10 mouse cellular contexts compared by ENCODE assay signal in the genomic region with DNA sequence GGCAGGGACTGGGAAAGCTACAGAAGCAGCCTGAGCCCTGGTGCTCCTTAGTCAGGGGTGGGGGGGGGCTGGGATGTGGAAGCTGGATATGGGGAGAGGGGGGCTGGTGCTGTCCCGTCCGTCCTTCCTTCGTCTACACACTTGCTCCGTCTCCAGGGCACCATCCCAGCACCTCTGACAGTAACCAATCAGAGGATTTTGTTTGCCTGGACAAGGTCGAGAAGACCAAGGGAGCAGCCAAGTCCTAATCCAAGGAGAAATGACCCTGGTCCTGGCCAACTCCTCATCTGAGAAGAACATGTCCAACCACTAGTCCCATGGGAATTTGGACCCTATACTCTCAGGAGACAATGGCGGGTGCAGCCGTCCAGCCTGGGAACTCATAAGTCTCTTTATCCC. TPM values are rescaled to one million over a fixed set of nuclear protein-coding genes. Genes with fewer than 3 reads are reported as not detected.
DNase-seq lines count a peak whose midpoint lies in the region; ATAC-seq and TF ChIP-seq lines count a peak whose summit lies in the region.
"Had no signal": no experiment of that assay in that cellular context is flagged by ENCODE, and none has a peak within 500 bp of the region (broad histone marks: within the 10 kb centered on the region; RNA-seq: fewer than 3 reads in every experiment).

No protein-coding gene starts in this region.

- no peak overlapping the region for H3K4me2 ChIP-seq in heart, embryonic 11.5 days
- H3K4me2 ChIP-seq in kidney, embryonic 16.5 days (replicated peaks; ENCODE audit: low read depth, low read length): peak overlapping the region; percentile 34
- H3K4me2 ChIP-seq: midbrain, embryonic 12.5 days had no signal

- no peaks in the 10 kb centered on the region for H3K79me2 ChIP-seq in heart, adult 2 months (replicated peaks; ENCODE audit: control insufficient read depth, insufficient read depth, low read length)

- no peak overlapping the region for H3K4me3 ChIP-seq in heart, embryonic 11.5 days (ENCODE audit: low read depth, low read length)
- H3K4me3 ChIP-seq in E14TG2a.4 (replicated peaks; ENCODE audit: low read length): 0 out of 2 replicates have a peak overlapping the region, but pooled peaks have one; percentile 3
- H3K4me3 ChIP-seq in heart, adult 2 months: no peak overlapping the region
- H3K4me3 ChIP-seq in kidney, embryonic 16.5 days (ENCODE audit: low read length): no peak overlapping the region
- H3K4me3 ChIP-seq: midbrain, embryonic 12.5 days had no signal

- H3K36me3 ChIP-seq in heart, embryonic 11.5 days (ENCODE audit: control insufficient read depth, insufficient read depth, low read length): no peaks in the 10 kb centered on the region
- no peaks in the 10 kb centered on the region for H3K36me3 ChIP-seq in E14TG2a.4 (ENCODE audit: insufficient read depth, low read length)
- H3K36me3 ChIP-seq in heart, adult 2 months (ENCODE audit: control insufficient read depth, insufficient read depth, low read length): no peaks in the 10 kb centered on the region
- no peaks in the 10 kb centered on the region for H3K36me3 ChIP-seq in kidney, embryonic 16.5 days (ENCODE audit: insufficient read depth, low read length)
- H3K36me3 ChIP-seq: midbrain, embryonic 12.5 days had no signal

- intact Hi-C loops in heart, adult 2 months (cut with DNase I): loop anchor here (1.0 kb wide), 1 partner anchor 10 kb away; no protein-coding TSS in a partner anchor

- no peak overlapping the region for H3K9ac ChIP-seq in heart, embryonic 11.5 days (ENCODE audit: low read depth, low read length)
- no peak overlapping the region for H3K9ac ChIP-seq in heart, adult 2 months (ENCODE audit: low read depth, low read length)
- no peak overlapping the region for H3K9ac ChIP-seq in kidney, embryonic 16.5 days (replicated peaks; ENCODE audit: low read length)
- H3K9ac ChIP-seq: midbrain, embryonic 12.5 days had no signal

- WGBS in heart, embryonic 11.5 days (ENCODE audit: insufficient replicate concordance): 50% methylated on average over 7 of the region's 7 CpGs
- 15% methylated on average over 7 of the region's 7 CpGs for WGBS in heart, adult 2 months
- 60% methylated on average over 7 of the region's 7 CpGs for WGBS in kidney, embryonic 16.5 days

- H3K9me3 ChIP-seq in heart, embryonic 11.5 days (replicated peaks; ENCODE audit: control insufficient read depth, low read length): peaks cover 4% of the 10 kb centered on the region; the same call in 1 of the 2 replicates
- peaks cover 4% of the 10 kb centered on the region; the same call in 1 of the 2 replicates for H3K9me3 ChIP-seq in E14TG2a.4 (ENCODE audit: low read length)
- no peaks in the 10 kb centered on the region for H3K9me3 ChIP-seq in kidney, embryonic 16.5 days (ENCODE audit: low read length)
- H3K9me3 ChIP-seq: midbrain, embryonic 12.5 days had no signal

- TF ChIP-seq POLR2A in heart, adult 2 months (IDR thresholded peaks at IDR 0.05; ENCODE audit: insufficient read depth, low read depth, low read length): no peak

- no peaks in the 10 kb centered on the region for H3K27me3 ChIP-seq in heart, embryonic 11.5 days (ENCODE audit: control insufficient read depth, insufficient read depth, low read length)
- H3K27me3 ChIP-seq in E14TG2a.4 (ENCODE audit: insufficient read depth, low read length): no peaks in the 10 kb centered on the region; the same call in 1 of the 2 replicates
- no peaks in the 10 kb centered on the region for H3K27me3 ChIP-seq in heart, adult 2 months (ENCODE audit: control insufficient read depth, insufficient read depth, low read length)
- H3K27me3 ChIP-seq in kidney, embryonic 16.5 days (ENCODE audit: insufficient read depth, low read length): no peaks in the 10 kb centered on the region

- peak; percentile 99 for DNase-seq in heart, adult 11 months
- DNase-seq in heart, adult 2 months: peak; percentile 68 to 69
- DNase-seq in embryo, embryonic 10.5 days (ENCODE audit: low spot score): no peak
- no peak for DNase-seq in layer of hippocampus, adult 18-20 months (ENCODE audit: low spot score in 2 of 2)
- no peak for DNase-seq in thymus, postnatal 14 days

- H3K4me1 ChIP-seq in heart, embryonic 11.5 days (ENCODE audit: control insufficient read depth, insufficient read depth, low read length): peaks cover 11% of the 10 kb centered on the region
- H3K4me1 ChIP-seq in E14TG2a.4 (replicated peaks; ENCODE audit: low read depth, low read length): peaks cover 47% of the 10 kb centered on the region
- H3K4me1 ChIP-seq in heart, adult 2 months (ENCODE audit: control insufficient read depth, insufficient read depth, low read length): peaks cover 19% of the 10 kb centered on the region
- peaks cover 15% of the 10 kb centered on the region; the same call in 1 of the 2 replicates for H3K4me1 ChIP-seq in kidney, embryonic 16.5 days (ENCODE audit: insufficient read depth, low read length)

- no peak overlapping the region for H3K27ac ChIP-seq in heart, embryonic 11.5 days (ENCODE audit: low read depth, low read length)
- peak overlapping the region; percentile 84 for H3K27ac ChIP-seq in heart, adult 2 months
- no peak overlapping the region for H3K27ac ChIP-seq in kidney, embryonic 16.5 days (ENCODE audit: low read length)
- H3K27ac ChIP-seq: midbrain, embryonic 12.5 days had no signal

- no peak for ATAC-seq in heart, embryonic 11.5 days (replicated peaks; ENCODE audit: insufficient number of reproducible peaks, low FRiP score, low TSS enrichment)
- no peak; the same call in 1 of the 2 replicates for ATAC-seq in kidney, embryonic 16.5 days (ENCODE audit: low FRiP score, low TSS enrichment)

- TF ChIP-seq EP300 in heart, adult 2 months (IDR thresholded peaks at IDR 0.05; ENCODE audit: insufficient read depth, low read depth, low read length): no peak

- TF ChIP-seq CTCF in E14TG2a.4 (conservative IDR thresholded peaks at IDR 0.05; ENCODE audit: low read length): no peak
- TF ChIP-seq CTCF in heart, adult 2 months (IDR thresholded peaks at IDR 0.05): no peak

RNA-seq across cellular contexts. Expression of a gene that starts 18.4 kb away (rescaled TPM):
- 0.52 and 1.5 TPM in 2 replicates for polyA plus RNA-seq in heart, embryonic 11.5 days (2014; fragmentation: Nextera tagmentation; extraction: Ambion mirVana)
- under 1 TPM; 0.14 to 0.18 TPM for total RNA-seq in heart, adult 2 months (2021)
- polyA plus RNA-seq in heart, adult 2 months (2012; rRNA removed): 0.12 and 0.41 TPM in 2 replicates
- 21.2 and 22.5 TPM in 2 replicates for polyA plus RNA-seq in kidney, embryonic 16.5 days (2015; fragmentation: Nextera tagmentation; extraction: Ambion mirVana)
- 10 to 100 TPM; 43.3 to 53.8 TPM for total RNA-seq in layer of hippocampus, adult 18-20 months (2021)
- total RNA-seq: CH12.LX had no signal

Comparison
In these comparisons a context has a peak if more than half of its experiments do, and no peak if none do; other contexts are left out.
1. DNase-seq: peak in heart, adult 11 months (single experiment) and heart, adult 2 months (2 of 2); none in embryo, embryonic 10.5 days (single experiment), layer of hippocampus, adult 18-20 months (0 of 2) and thymus, postnatal 14 days (single experiment).